Mouse (Mus musculus) limb, embryonic 11.5 days (tissue): Measurements from ENCODE around the gene Spats2. TPM values are rescaled to one million over a fixed set of nuclear protein-coding genes. Genes with fewer than 3 reads are reported as not detected.
A peak's percentile ranks its signal among the peaks of the same experiment; 100 is the strongest.

ENCODE experiments used
- ATAC-seq: fragments of 200-750 bp; cut with Nextera tagmentation; 2 replicates; pipeline ENCODE4 v1.8.0; 2017; ENCODE audit warnings: low read depth; ENCODE audit not compliant: insufficient number of reproducible peaks, low FRiP score, low TSS enrichment
- DNase-seq: peaks from one replicate; pipeline ENCODE4 v3.0.0-alpha.2; 2015; ENCODE audit warnings: low spot score
- H3K27ac ChIP-seq: fragments of 300-500 bp; sonication (generic); replicated peaks from 2 replicates; pipeline ENCODE4 v1.5.1; 2014; ENCODE audit warnings: low read depth, mild to moderate bottlenecking, low read length
- H3K27me3 ChIP-seq: fragments of 300-500 bp; sonication (generic); 2 replicates; pipeline ENCODE4 v1.6.1; 2014; ENCODE audit warnings: mild to moderate bottlenecking, low read length, mixed read lengths; ENCODE audit not compliant: control insufficient read depth, insufficient read depth
- H3K36me3 ChIP-seq: fragments of 300-500 bp; sonication (generic); 2 replicates; pipeline ENCODE4 v1.6.1; 2014; ENCODE audit warnings: mild to moderate bottlenecking, low read length, moderate library complexity, mixed read lengths; ENCODE audit not compliant: control insufficient read depth, insufficient read depth
- H3K4me1 ChIP-seq: fragments of 300-500 bp; sonication (generic); 2 replicates; pipeline ENCODE4 v1.6.1; 2014; ENCODE audit warnings: low read length, mixed read lengths; ENCODE audit not compliant: control insufficient read depth, insufficient read depth
- H3K4me2 ChIP-seq: fragments of 300-500 bp; sonication (generic); 2 replicates; pipeline ENCODE4 v1.6.1; 2014; ENCODE audit warnings: low read depth, mild to moderate bottlenecking, moderate library complexity; ENCODE audit not compliant: severe bottlenecking
- H3K4me3 ChIP-seq: fragments of 300-500 bp; sonication (generic); 2 replicates; pipeline ENCODE4 v1.5.1; 2014; ENCODE audit warnings: low read depth, low read length
- H3K9ac ChIP-seq: fragments of 300-500 bp; sonication (generic); 2 replicates; pipeline ENCODE4 v1.6.1; 2014; ENCODE audit warnings: mild to moderate bottlenecking, low read length
- H3K9me3 ChIP-seq: fragments of 300-500 bp; sonication (generic); 2 replicates; pipeline ENCODE4 v1.6.1; 2016; ENCODE audit warnings: low read length; ENCODE audit not compliant: control insufficient read depth
- WGBS: fragments of 180-500 bp; shearing (Covaris S2); extraction: QIAGEN DNeasy Blood & Tissue Kit; methylation state at CpG from one replicate; pipeline ENCODE4 v1.1.7; 2014; 5-methylcytosine and 5-hydroxymethylcytosine counted together
- polyA plus RNA-seq: library from polyadenylated mRNA; unstranded; fragments of >200 nt; fragmentation: Nextera tagmentation; extraction: Ambion mirVana; gene quantifications from 2 replicates; pipeline ENCODE4 v1.2.1, GENCODE M21; 2014

Spats2 gene
- polyA plus RNA-seq, 1 experiment from 2014 or later, result 70.1 TPM

- H3K36me3 ChIP-seq, result no peaks in the 10 kb centered on the region
- H3K9ac ChIP-seq, result no peak overlapping the region
- peaks cover 25% of the 10 kb centered on the region for H3K4me1 ChIP-seq
- H3K4me2 ChIP-seq, result no peak overlapping the region
- no peaks in the 10 kb centered on the region for H3K9me3 ChIP-seq
- ATAC-seq, result no peak
- H3K27me3 ChIP-seq, result peaks cover 74% of the 10 kb centered on the region
- no peak overlapping the region for H3K4me3 ChIP-seq
- H3K27ac ChIP-seq, result no peak overlapping the region
- no peak for DNase-seq
- WGBS, result 16% methylated on average over 14 of the region's 14 CpGs
Observed at GRCm38 (mm10) chr15:99226090-99226489, 100.4 kb downstream of the Spats2 start.

- ATAC-seq (no peak), DNase-seq (no peak)
- H3K4me2 ChIP-seq, result no peak overlapping the region
- no peak overlapping the region for H3K9ac ChIP-seq
- no peaks in the 10 kb centered on the region for H3K9me3 ChIP-seq
- H3K27me3 ChIP-seq, result peaks cover 26% of the 10 kb centered on the region
- H3K4me3 ChIP-seq, result no peak overlapping the region
- no peaks in the 10 kb centered on the region for H3K4me1 ChIP-seq
- WGBS, result 67% methylated on average over 10 of the region's 10 CpGs
- H3K36me3 ChIP-seq, result no peaks in the 10 kb centered on the region
- no peak overlapping the region for H3K27ac ChIP-seq
Observed at GRCm38 (mm10) chr15:99231998-99232397, 106.3 kb downstream of the Spats2 start.

GRCm38 (mm10) chr15:99233719-99234118 is 108.0 kb downstream of the Spats2 start:
- H3K9ac ChIP-seq, result no peak overlapping the region
- H3K27me3 ChIP-seq, result peaks cover 12% of the 10 kb centered on the region; the same call in 1 of the 2 replicates
- H3K4me1 ChIP-seq, result no peaks in the 10 kb centered on the region
- no peak overlapping the region for H3K4me3 ChIP-seq
- WGBS, result 64% methylated on average over 17 of the region's 17 CpGs
- no peak for DNase-seq
- no peaks in the 10 kb centered on the region for H3K9me3 ChIP-seq
- H3K4me2 ChIP-seq, result no peak overlapping the region
- no peak for ATAC-seq
- no peaks in the 10 kb centered on the region for H3K36me3 ChIP-seq
- H3K27ac ChIP-seq, result no peak overlapping the region

- Histone ChIP-seq H3K4me2 (no peak overlapping the region), H3K27ac (no peak overlapping the region), H3K27me3 (peaks cover 9% of the 10 kb centered on the region; the same call in 1 of the 2 replicates), H3K36me3 (no peaks in the 10 kb centered on the region), H3K9me3 (no peaks in the 10 kb centered on the region), H3K9ac (no peak overlapping the region), H3K4me3 (no peak overlapping the region), H3K4me1 (no peaks in the 10 kb centered on the region)
- no peak for ATAC-seq
- 65% methylated on average over 12 of the region's 12 CpGs for WGBS
- no peak for DNase-seq
Observed at GRCm38 (mm10) chr15:99234326-99235010, 108.8 kb downstream of the Spats2 start.

GRCm38 (mm10) chr15:99238006-99238405 is 112.3 kb downstream of the Spats2 start:
- Histone ChIP-seq H3K4me3 (no peak overlapping the region), H3K27me3 (no peaks in the 10 kb centered on the region), H3K4me2 (no peak overlapping the region), H3K9me3 (no peaks in the 10 kb centered on the region), H3K9ac (0 out of 2 replicates have a peak overlapping the region, but pooled peaks have one; percentile 2), H3K36me3 (no peaks in the 10 kb centered on the region; the same call in 1 of the 2 replicates), H3K27ac (no peak overlapping the region), H3K4me1 (no peaks in the 10 kb centered on the region)
- no peak for ATAC-seq
- 57% methylated on average over 11 of the region's 11 CpGs for WGBS
- DNase-seq, result no peak

GRCm38 (mm10) chr15:99240129-99240528 is 114.4 kb downstream of the Spats2 start:
- Histone ChIP-seq H3K4me3 (no peak overlapping the region), H3K27me3 (no peaks in the 10 kb centered on the region), H3K9me3 (no peaks in the 10 kb centered on the region), H3K9ac (no peak overlapping the region), H3K27ac (no peak overlapping the region), H3K36me3 (peaks cover 7% of the 10 kb centered on the region; the same call in 1 of the 2 replicates), H3K4me1 (no peaks in the 10 kb centered on the region), H3K4me2 (no peak overlapping the region)
- 80% methylated on average over 4 of the region's 4 CpGs for WGBS
- ATAC-seq, result no peak
- DNase-seq, result no peak

- no peaks in the 10 kb centered on the region for H3K27me3 ChIP-seq
- DNase-seq (no peak), ATAC-seq (no peak)
- H3K4me3 ChIP-seq, result no peak overlapping the region
- H3K27ac ChIP-seq, result no peak overlapping the region
- H3K36me3 ChIP-seq, result peaks cover 10% of the 10 kb centered on the region; the same call in 1 of the 2 replicates
- H3K9me3 ChIP-seq, result no peaks in the 10 kb centered on the region
- 83% methylated on average over 4 of the region's 4 CpGs for WGBS
- H3K4me1 ChIP-seq, result no peaks in the 10 kb centered on the region
- H3K4me2 ChIP-seq, result no peak overlapping the region
- H3K9ac ChIP-seq, result no peak overlapping the region
Observed at GRCm38 (mm10) chr15:99241249-99241648, 115.5 kb downstream of the Spats2 start.

- 92% methylated on average over 8 of the region's 10 CpGs for WGBS
- DNase-seq (no peak), ATAC-seq (0 out of 2 replicates have a peak, but pooled peaks have one; percentile 40)
- Histone ChIP-seq H3K4me3 (no peak overlapping the region), H3K4me2 (no peak overlapping the region), H3K9ac (no peak overlapping the region), H3K27me3 (no peaks in the 10 kb centered on the region), H3K4me1 (no peaks in the 10 kb centered on the region), H3K36me3 (peaks cover 11% of the 10 kb centered on the region; the same call in 1 of the 2 replicates), H3K9me3 (no peaks in the 10 kb centered on the region), H3K27ac (no peak overlapping the region)
Observed at GRCm38 (mm10) chr15:99242045-99242444, 116.3 kb downstream of the Spats2 start.
